Mouse (Mus musculus) liver, adult 2 months (tissue): ENCODE results near the gene Rorb. TPM values are rescaled to one million over a fixed set of nuclear protein-coding genes. Genes with fewer than 3 reads are reported as not detected.

Experiments used
- DNase-seq: peaks from one replicate; pipeline ENCODE4 v3.0.0-alpha.2; 2011; ENCODE audit warnings: low read depth, low spot score; ENCODE audit errors: extremely low read depth
- H3K27ac ChIP-seq: fragments of 200-500 bp; replicated peaks from 2 replicates; pipeline ENCODE4 v1.5.1; 2012; ENCODE audit warnings: low read depth, mild to moderate bottlenecking, control low read depth, inconsistent platforms, low read length; ENCODE audit not compliant: insufficient read depth
- H3K27me3 ChIP-seq: fragments of 200-500 bp; 2 replicates; pipeline ENCODE4 v1.6.1; 2012; ENCODE audit warnings: mild to moderate bottlenecking, moderate library complexity, low read length, inconsistent platforms; ENCODE audit not compliant: control insufficient read depth, insufficient read depth
- H3K36me3 ChIP-seq: fragments of 200-500 bp; 2 replicates; pipeline ENCODE4 v1.6.1; 2012; ENCODE audit warnings: low read length, inconsistent platforms; ENCODE audit not compliant: control insufficient read depth, insufficient read depth
- H3K4me1 ChIP-seq: fragments of 200-500 bp; 2 replicates; pipeline ENCODE4 v1.6.1; 2011; ENCODE audit warnings: low read length; ENCODE audit not compliant: control insufficient read depth, insufficient read depth
- H3K4me3 ChIP-seq: fragments of 200-500 bp; 2 replicates; pipeline ENCODE4 v1.5.1; 2011; ENCODE audit warnings: low read depth, mild to moderate bottlenecking, control low read depth, low read length, moderate library complexity; ENCODE audit not compliant: insufficient read depth
- H3K79me2 ChIP-seq: fragments of 200-500 bp; 2 replicates; pipeline ENCODE4 v1.6.1; 2012; ENCODE audit warnings: inconsistent platforms, mild to moderate bottlenecking, low read length, moderate library complexity; ENCODE audit not compliant: control insufficient read depth, insufficient read depth
- H3K9ac ChIP-seq: fragments of 200-500 bp; 2 replicates; pipeline ENCODE4 v1.6.1; 2012; ENCODE audit warnings: low read depth, mild to moderate bottlenecking, control low read depth, inconsistent platforms, low read length
- CTCF ChIP-seq: fragments of 200-500 bp; IDR thresholded peaks from 2 replicates; pipeline ENCODE4 v1.5.1; 2011; ENCODE audit warnings: low read depth, low read length, control low read depth
- POLR2A ChIP-seq: fragments of 200-500 bp; IDR thresholded peaks from 2 replicates; pipeline ENCODE4 v1.6.1; 2011; ENCODE audit warnings: low read length, control low read depth; ENCODE audit not compliant: insufficient read depth; ENCODE audit errors: extremely low read depth
- WGBS: fragments of 180-500 bp; shearing (Covaris S2); methylation state at CpG from one replicate; pipeline ENCODE4 v1.1.7; 2018; 5-methylcytosine and 5-hydroxymethylcytosine counted together
- polyA plus RNA-seq: library from polyadenylated mRNA; depleted of rRNA; stranded (reverse); fragments of >200 nt; gene quantifications from 2 replicates; pipeline ENCODE4 v1.2.3, GENCODE M21; 2012
- total RNA-seq: library from RNA; depleted of rRNA; stranded (reverse); fragments of >200 nt; gene quantifications from 2 replicates; pipeline ENCODE4 v1.2.3, GENCODE M21; 2014

Gene Rorb
- total and polyA plus RNA-seq, 2 experiments = not detected

- no peak overlapping the region for H3K4me3 ChIP-seq
- no peaks in the 10 kb centered on the region for H3K4me1 ChIP-seq
- no peak for DNase-seq
- WGBS = 51% methylated on average over 3 of the region's 3 CpGs
- no peaks in the 10 kb centered on the region for H3K27me3 ChIP-seq
- no peaks in the 10 kb centered on the region for H3K36me3 ChIP-seq
- no peak overlapping the region for H3K27ac ChIP-seq
- H3K9ac ChIP-seq = no peak overlapping the region
- no peaks in the 10 kb centered on the region for H3K79me2 ChIP-seq
- TF ChIP-seq CTCF (no peak), POLR2A (no peak)
Observed at GRCm38 (mm10) chr19:18959862-18960261, 151.1 kb downstream of the Rorb start.

GRCm38 (mm10) chr19:18952806-18953205 lies 158.2 kb downstream of the Rorb start:
- DNase-seq = no peak
- Histone ChIP-seq H3K27ac (no peak overlapping the region), H3K36me3 (no peaks in the 10 kb centered on the region), H3K4me1 (no peaks in the 10 kb centered on the region), H3K9ac (no peak overlapping the region), H3K27me3 (no peaks in the 10 kb centered on the region), H3K4me3 (no peak overlapping the region), H3K79me2 (no peaks in the 10 kb centered on the region)
- TF ChIP-seq CTCF (no peak), POLR2A (no peak)
- WGBS = 78% methylated on average over 3 of the region's 3 CpGs

- Histone ChIP-seq H3K4me3 (no peak overlapping the region), H3K9ac (no peak overlapping the region), H3K36me3 (no peaks in the 10 kb centered on the region), H3K4me1 (no peaks in the 10 kb centered on the region), H3K27me3 (no peaks in the 10 kb centered on the region), H3K27ac (no peak overlapping the region), H3K79me2 (no peaks in the 10 kb centered on the region)
- TF ChIP-seq POLR2A (no peak), CTCF (no peak)
- 52% methylated on average over 3 of the region's 3 CpGs for WGBS
- DNase-seq = no peak
Observed at GRCm38 (mm10) chr19:18947193-18947592, 163.8 kb downstream of the Rorb start.

- Histone ChIP-seq H3K27ac (no peak overlapping the region), H3K9ac (no peak overlapping the region), H3K4me1 (no peaks in the 10 kb centered on the region), H3K4me3 (no peak overlapping the region), H3K27me3 (no peaks in the 10 kb centered on the region), H3K79me2 (no peaks in the 10 kb centered on the region), H3K36me3 (no peaks in the 10 kb centered on the region)
- no peak for TF ChIP-seq CTCF
- no peak for TF ChIP-seq POLR2A
- 84% methylated on average over 3 of the region's 3 CpGs for WGBS
- DNase-seq = no peak
Observed at GRCm38 (mm10) chr19:18945265-18945664, 165.7 kb downstream of the Rorb start.

- Histone ChIP-seq H3K27me3 (no peaks in the 10 kb centered on the region), H3K9ac (no peak overlapping the region), H3K36me3 (no peaks in the 10 kb centered on the region), H3K27ac (no peak overlapping the region), H3K4me3 (no peak overlapping the region), H3K4me1 (no peaks in the 10 kb centered on the region), H3K79me2 (no peaks in the 10 kb centered on the region)
- no peak for TF ChIP-seq CTCF
- no peak for TF ChIP-seq POLR2A
- DNase-seq = no peak
- 78% methylated on average over 6 of the region's 6 CpGs for WGBS
Observed at GRCm38 (mm10) chr19:18941391-18941790, 169.6 kb downstream of the Rorb start.

GRCm38 (mm10) chr19:18911755-18912340 lies 199.1 kb downstream of the Rorb start:
- no peak for DNase-seq
- Histone ChIP-seq H3K9ac (no peak overlapping the region), H3K79me2 (no peaks in the 10 kb centered on the region), H3K27ac (no peak overlapping the region), H3K4me3 (no peak overlapping the region), H3K36me3 (no peaks in the 10 kb centered on the region), H3K4me1 (no peaks in the 10 kb centered on the region), H3K27me3 (no peaks in the 10 kb centered on the region)
- no peak for TF ChIP-seq CTCF
- TF ChIP-seq POLR2A = no peak
